Mouse (Mus musculus): ENCODE data around the gene Sipa1l3. TPM values are rescaled to one million over a fixed set of nuclear protein-coding genes. Genes with fewer than 3 reads are reported as not detected.

Sipa1l3 gene
- polyA plus RNA-seq, 1 experiment: 44.6 TPM

DNA sequence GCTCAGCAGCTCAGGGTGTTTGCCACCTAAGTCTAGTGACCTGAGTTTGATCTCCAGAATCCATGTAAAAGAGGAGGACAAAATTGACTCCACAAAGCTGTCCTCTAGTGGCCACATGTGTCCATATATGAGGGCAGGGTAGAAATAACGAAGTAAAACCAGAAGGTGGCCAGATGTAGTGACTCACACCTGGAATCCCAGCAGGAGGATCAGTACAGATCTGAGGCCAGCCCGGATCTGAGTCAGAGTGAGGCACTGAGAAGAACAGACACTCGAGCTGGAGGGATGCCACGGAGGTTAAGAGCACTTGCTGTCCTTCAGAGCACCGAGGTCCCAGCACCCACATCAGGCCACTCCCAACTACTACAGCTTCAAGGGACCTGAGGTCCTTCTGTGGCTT, 68.3 kb downstream of the Sipa1l3 start:
- no peaks in the 10 kb centered on the region for H3K36me3 ChIP-seq (ENCODE audit: control insufficient read depth, insufficient read depth, low read length)
- DNase-seq: no peak

DNA sequence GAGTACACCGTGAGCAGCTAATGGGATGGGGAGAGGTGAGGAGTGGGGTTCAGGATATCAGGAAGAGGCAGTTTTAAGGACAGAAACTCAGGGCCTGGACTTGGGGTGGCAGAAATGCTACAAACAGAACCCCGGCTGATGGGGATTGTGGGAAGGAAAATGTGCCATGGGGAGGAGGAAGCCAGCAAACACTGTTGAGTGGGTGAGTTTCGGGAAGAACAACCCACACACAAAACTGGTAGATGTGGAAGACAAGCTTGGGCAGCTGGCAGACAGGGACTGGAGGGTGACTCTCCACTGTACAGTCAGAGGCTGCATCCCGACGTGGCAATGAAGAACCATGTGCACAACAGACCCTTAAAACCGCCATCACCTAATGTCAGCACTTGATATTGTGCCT, 69.6 kb downstream of the Sipa1l3 start:
- H3K4me3 ChIP-seq (ENCODE audit: insufficient read depth, low read depth, low read length): no peak overlapping the region
- H3K27ac ChIP-seq (ENCODE audit: insufficient read depth, low read depth, low read length): no peak overlapping the region
- H3K4me1 ChIP-seq (ENCODE audit: control insufficient read depth, insufficient read depth, low read length): 0 out of 2 replicates have a peak, but pooled peaks cover 12% of the 10 kb centered on the region
- no peak for DNase-seq
- no peaks in the 10 kb centered on the region for H3K27me3 ChIP-seq (replicated peaks; ENCODE audit: control insufficient read depth, insufficient read depth, low read length)
- no peaks in the 10 kb centered on the region for H3K36me3 ChIP-seq (ENCODE audit: control insufficient read depth, insufficient read depth, low read length)
- WGBS: 96% methylated on average over 6 of the region's 6 CpGs
- no peak for TF ChIP-seq POLR2A (IDR thresholded peaks at IDR 0.05; ENCODE audit: low read depth, low read length)
- TF ChIP-seq CTCF (conservative IDR thresholded peaks at IDR 0.05; ENCODE audit: insufficient read depth, insufficient read length, low read depth, low read length): no peak

More for the DNA sequence above, 68.3 kb downstream of the Sipa1l3 start:
- Histone ChIP-seq H3K4me1 (ENCODE audit: control insufficient read depth, insufficient read depth, low read length) (0 out of 2 replicates have a peak, but pooled peaks cover 14% of the 10 kb centered on the region), H3K27ac (ENCODE audit: insufficient read depth, low read depth, low read length) (no peak overlapping the region), H3K27me3 (replicated peaks; ENCODE audit: control insufficient read depth, insufficient read depth, low read length) (no peaks in the 10 kb centered on the region), H3K4me3 (ENCODE audit: insufficient read depth, low read depth, low read length) (no peak overlapping the region)
- TF ChIP-seq POLR2A (IDR thresholded peaks at IDR 0.05; ENCODE audit: low read depth, low read length): no peak
- no peak for TF ChIP-seq CTCF (conservative IDR thresholded peaks at IDR 0.05; ENCODE audit: insufficient read depth, insufficient read length, low read depth, low read length)
- 68% methylated on average over 5 of the region's 5 CpGs for WGBS

DNA sequence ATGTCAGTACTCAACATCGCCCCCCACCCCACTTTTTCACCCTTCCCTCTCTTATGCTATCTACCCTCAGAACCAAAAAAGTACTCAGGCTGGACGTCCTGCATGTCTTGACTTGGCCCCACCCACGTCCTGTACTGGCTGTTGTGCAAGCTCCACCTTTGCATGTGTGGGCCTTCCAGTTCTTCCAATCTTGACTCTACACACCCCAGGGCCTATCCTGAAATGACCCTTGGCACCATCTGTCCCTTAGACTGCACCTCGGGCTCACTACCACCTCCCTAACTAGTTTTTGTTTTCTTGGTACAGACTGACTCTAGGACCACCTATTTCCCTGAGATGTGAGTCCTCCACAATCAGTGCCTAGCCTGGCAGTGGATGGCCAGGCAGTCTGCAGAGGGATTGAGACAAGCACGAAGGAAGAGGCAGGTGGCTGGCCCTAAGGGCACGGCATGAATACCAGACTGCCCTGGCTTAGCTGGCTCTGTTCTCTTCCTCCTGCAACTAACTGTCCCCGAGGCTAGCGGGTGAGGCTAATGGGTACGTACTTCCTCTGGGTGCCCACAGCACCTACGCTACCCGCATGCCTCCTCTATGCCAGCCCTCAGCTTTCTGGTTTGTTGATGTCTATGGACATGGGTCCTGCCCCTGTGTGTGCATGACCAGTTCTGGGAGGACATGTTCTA, 71.2 kb downstream of the Sipa1l3 start:
- TF ChIP-seq CTCF (conservative IDR thresholded peaks at IDR 0.05; ENCODE audit: insufficient read depth, insufficient read length, low read depth, low read length) (no peak), POLR2A (IDR thresholded peaks at IDR 0.05; ENCODE audit: low read depth, low read length) (no peak)
- Histone ChIP-seq H3K4me1 (ENCODE audit: control insufficient read depth, insufficient read depth, low read length) (0 out of 2 replicates have a peak, but pooled peaks cover 6% of the 10 kb centered on the region), H3K4me3 (ENCODE audit: insufficient read depth, low read depth, low read length) (no peak overlapping the region), H3K36me3 (ENCODE audit: control insufficient read depth, insufficient read depth, low read length) (no peaks in the 10 kb centered on the region), H3K27me3 (replicated peaks; ENCODE audit: control insufficient read depth, insufficient read depth, low read length) (no peaks in the 10 kb centered on the region), H3K27ac (ENCODE audit: insufficient read depth, low read depth, low read length) (no peak overlapping the region)
- no peak for DNase-seq
- WGBS: 71% methylated on average over 11 of the region's 11 CpGs

DNA sequence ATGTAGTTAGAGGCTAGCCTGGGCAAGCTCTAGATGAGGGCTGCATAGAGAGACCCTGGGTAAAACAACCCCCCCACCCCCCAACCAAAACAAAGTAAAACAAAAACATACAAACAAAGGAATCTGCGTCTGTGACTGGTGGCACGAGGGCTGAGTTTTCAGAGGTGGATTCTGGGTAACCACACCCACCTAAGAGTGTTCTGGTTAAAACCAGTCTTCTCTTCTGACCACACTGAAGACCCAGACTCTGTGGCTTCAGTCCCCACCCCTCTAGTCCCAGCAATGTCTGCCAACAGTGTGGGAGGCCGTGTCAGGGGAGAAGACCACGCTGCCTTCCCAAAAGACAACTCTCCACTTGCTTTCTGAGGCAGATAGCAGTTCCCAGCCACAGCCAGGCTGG, 72.3 kb downstream of the Sipa1l3 start:
- WGBS: 90% methylated on average over 4 of the region's 4 CpGs

GRCm38 (mm10) chr7:29444527-29444926, 73.9 kb downstream of the Sipa1l3 start:
- 50% methylated on average over 5 of the region's 5 CpGs for WGBS
- H3K27ac ChIP-seq (ENCODE audit: insufficient read depth, low read depth, low read length): no peak overlapping the region
- H3K4me1 ChIP-seq (ENCODE audit: control insufficient read depth, insufficient read depth, low read length): no peaks in the 10 kb centered on the region
- H3K36me3 ChIP-seq (ENCODE audit: control insufficient read depth, insufficient read depth, low read length): no peaks in the 10 kb centered on the region
- no peaks in the 10 kb centered on the region for H3K27me3 ChIP-seq (replicated peaks; ENCODE audit: control insufficient read depth, insufficient read depth, low read length)
- no peak for DNase-seq
- H3K4me3 ChIP-seq (ENCODE audit: insufficient read depth, low read depth, low read length): no peak overlapping the region
- TF ChIP-seq POLR2A (IDR thresholded peaks at IDR 0.05; ENCODE audit: low read depth, low read length): no peak
- no peak for TF ChIP-seq CTCF (conservative IDR thresholded peaks at IDR 0.05; ENCODE audit: insufficient read depth, insufficient read length, low read depth, low read length)

More for the DNA sequence above, 72.3 kb downstream of the Sipa1l3 start:
- no peak for DNase-seq
- Histone ChIP-seq H3K27ac (ENCODE audit: insufficient read depth, low read depth, low read length) (no peak overlapping the region), H3K27me3 (replicated peaks; ENCODE audit: control insufficient read depth, insufficient read depth, low read length) (no peaks in the 10 kb centered on the region), H3K36me3 (ENCODE audit: control insufficient read depth, insufficient read depth, low read length) (no peaks in the 10 kb centered on the region), H3K4me1 (ENCODE audit: control insufficient read depth, insufficient read depth, low read length) (no peaks in the 10 kb centered on the region), H3K4me3 (ENCODE audit: insufficient read depth, low read depth, low read length) (no peak overlapping the region)
- TF ChIP-seq POLR2A (IDR thresholded peaks at IDR 0.05; ENCODE audit: low read depth, low read length) (no peak), CTCF (conservative IDR thresholded peaks at IDR 0.05; ENCODE audit: insufficient read depth, insufficient read length, low read depth, low read length) (no peak)

- 49% methylated on average over 2 of the region's 2 CpGs for WGBS
- DNase-seq: no peak
- no peaks in the 10 kb centered on the region for H3K4me1 ChIP-seq (ENCODE audit: control insufficient read depth, insufficient read depth, low read length)
- no peak for TF ChIP-seq POLR2A (IDR thresholded peaks at IDR 0.05; ENCODE audit: low read depth, low read length)
- TF ChIP-seq CTCF (conservative IDR thresholded peaks at IDR 0.05; ENCODE audit: insufficient read depth, insufficient read length, low read depth, low read length): no peak
- no peak overlapping the region for H3K27ac ChIP-seq (ENCODE audit: insufficient read depth, low read depth, low read length)
- no peak overlapping the region for H3K4me3 ChIP-seq (ENCODE audit: insufficient read depth, low read depth, low read length)
- H3K27me3 ChIP-seq (replicated peaks; ENCODE audit: control insufficient read depth, insufficient read depth, low read length): no peaks in the 10 kb centered on the region
- H3K36me3 ChIP-seq (ENCODE audit: control insufficient read depth, insufficient read depth, low read length): no peaks in the 10 kb centered on the region
Measured at GRCm38 (mm10) chr7:29444070-29444469, 74.4 kb downstream of the Sipa1l3 start.

GRCm38 (mm10) chr7:29441793-29442192, 76.6 kb downstream of the Sipa1l3 start:
- 67% methylated on average over 9 of the region's 9 CpGs for WGBS
- H3K4me1 ChIP-seq (ENCODE audit: control insufficient read depth, insufficient read depth, low read length): no peaks in the 10 kb centered on the region

More at GRCm38 (mm10) chr7:29441793-29442192, 76.6 kb downstream of the Sipa1l3 start:
- no peak for TF ChIP-seq CTCF (conservative IDR thresholded peaks at IDR 0.05; ENCODE audit: insufficient read depth, insufficient read length, low read depth, low read length)
- TF ChIP-seq POLR2A (IDR thresholded peaks at IDR 0.05; ENCODE audit: low read depth, low read length): no peak
- no peaks in the 10 kb centered on the region for H3K36me3 ChIP-seq (ENCODE audit: control insufficient read depth, insufficient read depth, low read length)
- H3K4me3 ChIP-seq (ENCODE audit: insufficient read depth, low read depth, low read length): no peak overlapping the region
- no peaks in the 10 kb centered on the region for H3K27me3 ChIP-seq (replicated peaks; ENCODE audit: control insufficient read depth, insufficient read depth, low read length)
- H3K27ac ChIP-seq (ENCODE audit: insufficient read depth, low read depth, low read length): peak overlapping the region; percentile 27; the same call in 1 of the 2 replicates
- peak; percentile 34 for DNase-seq

Data from kidney, adult 2 months (tissue).